ENCODE assay signal across 20 mouse cellular contexts in the genomic region with DNA sequence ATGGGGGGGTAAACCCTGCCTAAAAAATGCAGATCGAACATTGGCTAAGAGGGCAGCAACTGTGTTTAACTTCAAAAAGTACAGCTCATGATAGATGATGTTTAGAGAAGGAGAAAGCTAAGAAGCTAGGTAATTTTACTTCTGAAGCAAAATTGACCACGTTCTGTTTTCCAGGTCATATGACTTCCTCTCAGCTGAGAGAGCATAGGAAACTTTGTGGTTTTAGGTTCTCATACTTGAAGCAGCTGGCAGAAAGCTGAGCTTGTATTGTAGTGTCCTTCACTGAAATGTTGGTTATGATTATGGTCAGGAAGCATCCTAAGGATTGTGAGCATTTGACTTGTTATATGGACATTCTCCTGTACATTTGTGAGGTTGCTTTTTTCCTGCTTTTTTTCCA.
"Had no signal": no experiment of that assay in that cellular context is flagged by ENCODE, and none has a peak within 500 bp of the region (broad histone marks: within the 10 kb centered on the region; RNA-seq: fewer than 3 reads in every experiment).

No protein-coding gene starts in this region.

- H3K4me2 ChIP-seq: kidney, embryonic 15.5 days; limb, embryonic 13.5 days; liver, embryonic 13.5 days; midbrain, embryonic 11.5 days; midbrain, embryonic 15.5 days; neural tube, embryonic 13.5 days had no signal

- H3K27ac ChIP-seq: kidney, embryonic 15.5 days; limb, embryonic 10.5 days; limb, embryonic 13.5 days; liver, embryonic 13.5 days; midbrain, embryonic 15.5 days; neural tube, embryonic 13.5 days; stomach, postnatal 0 days had no signal

- H3K4me3 ChIP-seq: kidney, embryonic 15.5 days; limb, embryonic 10.5 days; limb, embryonic 13.5 days; liver, embryonic 13.5 days; midbrain, embryonic 15.5 days; neural tube, embryonic 13.5 days had no signal

- H3K9me3 ChIP-seq: kidney, embryonic 15.5 days; limb, embryonic 10.5 days; limb, embryonic 13.5 days; liver, embryonic 13.5 days; midbrain, embryonic 15.5 days; neural tube, embryonic 13.5 days had no signal

- H3K4me1 ChIP-seq: kidney, embryonic 15.5 days; limb, embryonic 10.5 days; limb, embryonic 13.5 days; liver, embryonic 13.5 days; midbrain, embryonic 15.5 days; neural tube, embryonic 13.5 days had no signal

- ATAC-seq: midbrain, embryonic 15.5 days had no signal

- H3K9ac ChIP-seq: kidney, embryonic 15.5 days; limb, embryonic 13.5 days; liver, embryonic 13.5 days; midbrain, embryonic 15.5 days; neural tube, embryonic 13.5 days had no signal

- DNase-seq: kidney, adult 8-10 months; kidney, postnatal 10 days; kidney, postnatal 4 days; layer of hippocampus, adult 9-11 months; liver; liver, embryonic 13.5 days; lung, adult 2 months; lung, postnatal 14 days; lung, postnatal 4 days; retina, postnatal 1 day; thymus, adult 2 months; thymus, postnatal 14 days; thymus, postnatal 4 days had no signal

- H3K36me3 ChIP-seq: kidney, embryonic 15.5 days; limb, embryonic 10.5 days; limb, embryonic 13.5 days; liver, embryonic 13.5 days; midbrain, embryonic 15.5 days; neural tube, embryonic 13.5 days had no signal

- H3K27me3 ChIP-seq: limb, embryonic 13.5 days; liver, embryonic 13.5 days; midbrain, embryonic 15.5 days; neural tube, embryonic 13.5 days had no signal
